Mouse (Mus musculus) MN1 (cell line): ENCODE results near the gene Klb.
A peak's percentile ranks its signal among the peaks of the same experiment; 100 is the strongest.
"Not testable (repeated sequence)": the region's sequence is repeated elsewhere in the genome, so short reads cannot be mapped to it uniquely, and the experiment has no call there.

Source experiments
- DNase-seq: peaks from one replicate; pipeline ENCODE4 v3.0.0-alpha.2; 2016; ENCODE audit warnings: low spot score

The Klb gene

DNA sequence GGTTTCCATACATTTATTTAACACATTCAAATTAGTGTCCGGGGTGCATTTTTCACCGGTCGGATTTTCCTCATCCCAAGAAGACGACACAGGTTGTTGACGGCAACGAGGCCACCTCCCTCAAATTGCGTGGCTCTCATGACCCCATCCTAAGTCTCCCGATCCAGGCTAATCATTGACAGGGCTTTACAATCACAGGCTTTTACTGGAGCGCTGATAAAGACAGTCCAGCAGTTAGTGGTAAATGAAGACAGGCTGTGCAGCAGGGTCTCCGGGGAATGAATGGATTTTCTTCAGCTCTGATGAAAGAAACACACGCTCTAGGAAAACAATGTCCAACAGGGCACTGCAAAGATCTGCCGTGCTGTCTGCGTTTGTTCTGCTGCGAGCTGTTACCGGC lies at the start of gene Klb:
Gene Klb, plus strand, starts transcription at position 147 of the 400 bp plus-strand sequence.
- no peak for DNase-seq

DNA sequence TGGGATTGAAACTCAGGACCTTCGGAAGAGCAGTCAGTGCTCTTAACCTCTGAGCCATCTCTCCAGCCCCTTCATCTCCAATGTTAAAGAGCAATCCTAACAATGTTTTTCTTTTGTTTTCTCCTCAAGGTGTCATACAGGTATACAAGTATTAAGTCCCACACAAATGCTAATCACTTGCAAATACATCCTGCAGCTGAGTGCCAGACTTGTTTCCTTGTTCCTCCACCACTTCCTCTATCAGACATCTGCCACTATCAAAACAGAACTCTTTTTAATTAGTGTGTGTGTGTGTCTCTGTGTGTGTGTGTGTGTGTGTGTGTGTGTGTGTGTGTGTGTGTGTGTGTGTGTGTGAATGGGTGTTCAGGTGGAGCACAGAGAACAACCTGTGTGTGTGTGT lies 48.5 kb upstream of the Klb start:
- DNase-seq = not testable (repeated sequence)

DNA sequence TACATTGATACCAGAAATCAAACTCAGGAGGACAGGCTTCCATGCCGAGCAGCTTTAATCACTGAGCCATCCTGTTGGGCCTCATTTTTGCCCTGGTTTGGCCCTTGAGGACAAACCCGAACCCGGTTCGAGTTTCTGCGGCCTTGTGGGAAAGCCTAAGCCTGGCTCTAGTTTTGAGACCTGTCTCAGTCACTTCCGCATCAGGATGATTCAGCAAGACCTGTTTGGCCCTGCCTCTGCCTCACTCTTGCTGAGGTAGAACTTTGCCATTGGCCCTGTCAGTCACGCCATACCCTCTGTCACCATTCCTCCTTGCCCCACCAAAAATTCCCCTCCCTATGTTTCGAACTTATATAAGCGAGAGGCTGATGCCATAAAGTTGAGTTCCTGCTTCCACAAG lies 48.0 kb upstream of the Klb start:
- DNase-seq = no peak

DNA sequence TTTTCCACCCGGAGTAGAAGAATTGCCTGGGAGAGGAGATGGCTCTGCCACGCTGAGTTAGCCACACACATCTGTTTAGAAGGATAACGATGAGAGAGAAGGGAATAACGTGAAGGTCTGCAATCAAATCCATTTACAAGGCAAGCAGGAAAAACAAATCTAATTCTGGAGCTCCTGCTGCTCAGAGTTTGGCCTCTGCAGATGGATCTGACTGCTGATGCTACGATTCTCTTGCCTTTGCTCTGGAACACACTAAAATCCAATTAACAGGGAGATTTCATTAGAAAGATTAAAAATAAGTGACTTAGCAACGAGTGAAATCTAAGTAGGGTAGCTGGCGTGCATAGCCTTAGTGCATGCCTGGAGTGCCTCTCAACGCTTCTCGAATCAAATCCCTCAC lies 42.6 kb upstream of the Klb start:
- peak; percentile 78 for DNase-seq

DNA sequence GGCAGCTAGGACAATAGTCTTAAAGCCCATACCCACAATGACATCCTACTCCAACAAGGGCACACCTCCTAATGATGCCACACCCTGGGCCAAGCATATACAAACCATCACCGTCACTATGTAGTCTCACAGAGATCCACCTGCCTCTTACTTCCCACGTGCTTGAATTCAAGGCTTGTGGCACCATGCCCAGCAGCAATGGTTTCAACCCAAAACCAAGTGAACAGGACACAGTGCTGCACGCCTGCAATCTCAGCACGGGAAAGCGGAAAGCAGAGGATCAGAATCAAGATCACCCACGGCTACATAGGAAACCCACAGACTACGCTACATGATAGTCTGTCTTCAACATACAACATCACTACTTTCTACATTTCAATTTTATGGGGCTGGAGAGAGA lies 39.9 kb upstream of the Klb start:
- no peak for DNase-seq

DNA sequence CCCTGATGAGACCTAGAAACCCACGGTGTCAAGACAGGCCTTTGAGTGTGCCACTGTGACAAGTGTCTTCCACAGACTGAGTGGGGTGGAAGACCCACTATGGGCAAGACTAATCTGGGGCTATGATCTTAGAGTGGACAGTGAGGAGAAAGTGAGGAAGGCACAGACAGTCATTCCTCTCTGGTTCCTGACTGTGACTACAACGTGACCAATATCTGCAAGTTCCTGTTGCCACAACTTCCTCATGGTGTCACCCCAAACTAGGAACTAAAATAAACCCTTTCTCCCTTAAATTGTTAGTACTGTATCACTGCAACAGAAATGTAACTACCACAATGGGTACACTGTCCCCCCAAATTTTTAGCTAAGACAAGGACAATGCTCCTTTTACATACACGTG lies 39.2 kb upstream of the Klb start:
- no peak for DNase-seq

DNA sequence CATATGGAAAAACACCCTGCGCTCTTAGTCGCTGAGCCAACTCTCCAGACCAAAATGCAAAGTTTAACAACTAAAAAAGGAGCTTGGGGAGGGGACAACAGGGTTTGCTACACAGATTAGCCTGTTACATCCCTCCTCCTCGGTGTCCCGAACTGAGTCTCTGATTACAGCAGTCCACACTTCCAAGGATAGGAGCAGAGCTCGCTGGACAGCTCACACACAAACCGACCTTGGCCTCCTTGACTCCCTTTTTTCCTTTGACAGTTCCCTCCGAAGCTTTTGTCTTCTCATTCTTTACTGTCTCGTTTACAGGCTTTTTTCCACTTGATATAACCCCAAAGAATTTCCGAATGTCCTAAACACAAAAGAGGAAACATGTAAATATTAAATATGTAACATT lies 28.9 kb upstream of the Klb start:
- DNase-seq = no peak

DNA sequence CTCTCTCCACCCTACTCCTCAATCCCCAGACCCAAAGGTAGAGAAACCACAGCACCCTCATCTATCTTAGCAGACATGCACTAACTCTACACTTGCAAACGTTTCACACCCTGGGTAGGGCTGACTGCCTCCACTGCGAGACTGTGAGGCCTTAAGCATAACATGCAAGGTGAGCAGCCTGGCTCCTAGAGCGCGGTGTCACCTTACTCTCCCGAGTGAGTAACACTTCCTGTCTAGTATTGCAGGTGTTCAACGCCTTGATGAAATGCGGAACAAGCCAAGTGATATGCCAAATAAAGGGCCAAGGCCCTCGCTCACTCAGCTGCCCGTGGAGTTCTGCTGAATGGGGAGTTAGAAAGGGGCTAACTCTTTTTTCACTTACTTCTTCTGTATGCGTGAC lies 25.9 kb upstream of the Klb start:
- no peak for DNase-seq

DNA sequence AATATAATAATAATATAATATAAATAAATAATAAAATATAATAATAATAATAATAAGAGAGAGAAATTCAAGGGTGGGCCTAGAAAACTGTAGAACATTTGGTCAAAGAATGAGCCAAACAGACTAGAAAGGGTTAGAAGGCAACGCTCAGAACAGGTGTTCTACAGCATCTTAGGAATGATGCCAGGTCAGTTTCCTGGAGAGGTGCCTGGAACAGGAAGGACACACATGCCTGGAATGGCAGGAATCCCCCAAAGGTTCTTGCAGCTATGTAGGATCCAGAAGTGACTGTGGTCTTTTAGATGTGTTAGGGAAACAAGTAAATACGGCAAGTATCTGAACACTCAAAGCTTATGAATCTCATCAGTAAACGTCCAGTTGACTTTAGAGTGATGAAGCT lies 23.8 kb upstream of the Klb start:
- no peak for DNase-seq

DNA sequence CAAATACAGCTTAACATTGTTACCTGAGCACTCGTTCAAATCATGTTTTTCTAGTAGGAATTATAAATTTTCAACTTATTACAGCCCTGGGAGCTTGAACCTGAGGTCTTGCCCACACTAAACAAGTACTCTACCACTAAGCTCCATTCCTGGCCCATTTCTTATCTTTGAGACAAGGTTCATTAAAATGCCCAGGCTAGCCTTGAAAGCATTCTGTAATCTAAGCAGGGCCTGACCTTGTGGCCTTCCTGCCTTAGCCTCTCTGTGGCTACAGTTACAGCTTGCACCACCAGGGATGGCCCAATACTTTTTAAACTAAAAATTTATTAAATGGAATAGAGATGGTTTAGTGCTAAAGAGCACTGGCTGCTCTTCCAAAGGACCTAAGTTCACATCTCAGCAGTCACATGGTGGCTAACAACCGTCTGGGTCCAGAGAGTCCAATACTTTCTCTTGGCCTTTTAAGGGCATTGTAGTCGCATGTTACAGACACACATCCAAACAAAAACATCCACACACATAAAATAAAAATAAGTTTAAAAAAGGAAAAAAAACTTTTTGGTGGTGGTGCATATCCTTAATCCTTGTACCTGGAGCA lies 23.3 kb upstream of the Klb start:
- no peak for DNase-seq

DNA sequence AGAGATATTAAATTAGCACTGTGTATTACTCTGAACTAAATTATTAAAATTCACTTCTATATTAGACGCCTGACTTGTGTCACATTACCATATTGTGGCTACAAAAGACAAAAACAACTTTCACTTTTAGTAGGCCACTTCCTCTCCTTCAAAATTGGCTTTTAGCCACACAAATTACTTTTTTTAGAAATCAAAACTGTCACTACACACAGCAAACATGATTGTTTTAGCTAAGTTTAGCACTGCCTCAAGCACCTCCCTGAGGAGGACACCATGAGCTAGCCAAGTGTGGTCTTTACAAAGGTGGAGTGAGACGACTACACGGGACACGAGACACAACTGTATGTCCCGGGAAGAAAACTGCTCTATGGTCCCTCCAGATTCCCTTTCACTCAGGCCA lies 21.9 kb upstream of the Klb start:
- DNase-seq = no peak

DNA sequence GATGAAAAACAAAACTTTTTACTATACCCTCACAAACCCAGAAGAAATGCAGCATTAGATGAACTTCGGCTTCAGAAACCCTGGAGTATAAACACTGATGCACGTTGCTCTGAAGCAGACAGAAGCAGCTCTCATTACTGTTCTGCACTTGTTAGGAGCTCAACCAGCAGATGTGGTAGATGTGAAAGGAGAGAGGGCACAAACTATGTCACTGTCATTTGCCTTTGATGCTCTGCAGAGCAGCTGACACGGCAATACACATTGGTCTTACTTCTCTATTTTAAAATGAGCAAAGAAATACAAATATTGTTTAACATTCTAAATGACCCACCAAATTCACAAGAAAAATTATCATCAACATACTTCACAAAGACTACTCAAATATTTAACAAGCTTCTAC lies 18.1 kb upstream of the Klb start:
- no peak for DNase-seq

DNA sequence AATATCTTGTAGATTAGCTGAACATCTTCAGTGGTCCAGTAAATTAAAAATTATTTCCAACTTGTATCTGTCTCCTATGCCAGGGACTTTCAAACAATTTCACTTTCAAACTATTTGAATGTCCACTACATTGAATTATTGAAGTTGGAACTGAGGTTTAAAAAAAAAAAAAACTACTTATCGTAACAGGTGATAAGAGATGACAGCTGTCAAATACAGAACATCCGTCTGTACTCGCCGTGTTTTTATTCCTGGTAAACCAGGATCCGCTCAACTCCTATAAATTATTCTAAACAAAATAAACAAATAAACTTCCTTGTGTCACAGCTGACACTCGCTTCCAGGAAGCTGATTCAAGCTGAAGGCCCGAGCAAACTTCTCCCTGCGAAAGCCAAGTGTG lies 13.3 kb upstream of the Klb start:
- no peak for DNase-seq

DNA sequence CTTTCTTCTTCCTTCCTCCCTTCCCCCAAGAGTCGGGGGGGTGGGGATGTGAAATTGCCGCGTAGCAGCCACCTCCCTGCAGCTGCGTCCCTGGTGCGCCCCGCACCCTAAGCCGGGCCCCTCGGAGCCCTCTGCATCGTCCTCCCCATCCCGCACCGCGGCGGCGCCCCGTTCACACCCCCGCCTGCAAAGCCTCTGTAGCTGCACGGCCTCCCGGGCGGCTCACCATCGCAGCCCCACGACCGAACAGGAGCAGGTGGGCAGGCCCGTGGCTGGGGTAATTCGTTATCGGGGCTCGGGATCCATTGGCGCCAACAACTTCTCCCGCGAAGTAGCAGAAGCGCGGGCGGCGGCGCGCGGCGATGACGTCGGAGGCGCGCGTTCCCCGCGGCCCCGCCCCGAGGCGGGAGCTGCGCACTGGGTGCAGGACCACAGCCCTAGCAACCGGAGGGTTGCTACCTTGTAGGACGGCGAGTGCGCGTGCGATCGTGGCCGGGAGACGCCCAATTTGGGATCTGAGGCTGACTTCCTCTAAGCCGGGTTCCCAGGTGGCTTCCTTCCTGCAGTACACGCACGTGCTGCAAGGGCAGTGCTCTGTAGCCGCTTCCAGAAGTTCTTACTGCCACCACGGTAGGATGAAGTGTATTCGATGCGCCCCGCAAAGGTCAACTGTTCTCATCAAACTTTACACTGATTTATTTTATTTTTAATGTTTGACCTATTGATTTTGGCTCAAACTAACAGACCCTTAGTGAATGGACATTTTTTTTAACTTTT lies 12.6 kb upstream of the Klb start, which contains the start of gene Rfc1:
Gene Rfc1, minus strand, starts transcription at position 373 of the 777 bp plus-strand sequence.
- DNase-seq = peak; percentile 91

DNA sequence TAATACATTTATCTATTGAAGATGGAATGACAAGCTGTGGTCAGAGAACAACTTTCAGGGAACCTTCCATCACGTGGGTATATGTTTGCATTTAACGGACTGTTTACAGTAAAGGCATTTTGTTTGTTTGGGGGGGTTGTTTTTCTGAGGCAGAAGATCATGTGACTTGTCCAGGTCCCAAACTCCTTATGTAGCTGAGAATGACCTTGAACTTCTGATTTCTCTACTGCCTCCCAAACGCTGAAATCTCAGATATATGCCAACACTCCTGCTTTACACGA lies 12.1 kb upstream of the Klb start:
- no peak for DNase-seq

DNA sequence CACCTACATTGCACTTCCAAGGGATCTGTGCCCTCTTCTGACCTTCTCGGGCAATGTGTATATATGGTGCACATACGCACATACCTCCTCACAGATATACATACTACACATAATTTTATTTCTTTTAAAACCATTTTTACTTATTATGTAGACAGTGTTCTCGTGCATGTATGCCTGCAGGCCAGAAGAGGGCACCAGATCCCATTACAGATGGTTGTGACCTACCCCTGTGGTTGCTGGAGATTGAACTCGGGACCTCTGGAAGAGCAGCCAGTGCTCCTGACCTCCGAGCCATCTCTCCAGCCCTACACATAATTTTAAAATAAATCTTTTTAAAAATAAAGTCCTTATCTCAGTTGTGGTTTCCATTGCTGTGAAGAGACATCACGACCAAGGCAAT lies 9.7 kb upstream of the Klb start:
- DNase-seq = no peak

DNA sequence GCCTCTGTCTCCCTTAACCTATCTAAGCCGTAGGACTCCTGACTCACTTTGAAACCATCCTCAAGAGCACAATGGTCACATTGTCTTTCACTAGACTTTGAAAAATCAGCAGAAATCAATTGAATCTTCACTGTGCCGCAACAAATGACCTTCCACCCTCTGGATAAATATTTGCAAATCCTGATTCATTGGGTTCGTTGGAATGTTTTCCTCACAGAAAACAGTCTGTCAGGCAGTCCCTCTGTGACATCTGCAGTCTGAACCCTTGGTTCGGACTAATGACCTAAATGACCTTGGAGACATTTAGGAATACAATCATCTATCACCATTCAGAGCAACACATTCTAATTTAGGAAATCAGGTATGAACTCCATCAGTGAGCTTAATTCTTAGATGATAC lies 7.9 kb upstream of the Klb start:
- DNase-seq = no peak

DNA sequence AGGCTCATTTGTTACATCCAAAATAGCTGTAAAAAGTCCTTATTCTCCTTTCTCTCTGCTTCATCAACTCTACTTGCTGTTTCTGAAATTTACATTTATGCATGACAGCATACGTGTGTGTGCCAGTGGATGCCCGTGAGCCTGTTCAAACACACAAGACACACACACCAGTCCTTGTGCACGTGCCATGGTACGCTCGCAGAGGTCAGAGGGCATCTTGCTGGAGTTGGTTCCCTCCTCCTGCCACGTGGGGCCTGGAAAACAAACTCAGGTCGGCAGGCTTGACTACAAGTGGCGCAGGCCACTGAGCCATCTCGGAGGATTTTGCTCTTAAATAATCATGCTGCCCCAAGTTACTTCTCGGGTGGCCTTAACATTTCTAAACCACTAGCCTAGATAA lies 2.4 kb downstream of the Klb start:
- no peak for DNase-seq

DNA sequence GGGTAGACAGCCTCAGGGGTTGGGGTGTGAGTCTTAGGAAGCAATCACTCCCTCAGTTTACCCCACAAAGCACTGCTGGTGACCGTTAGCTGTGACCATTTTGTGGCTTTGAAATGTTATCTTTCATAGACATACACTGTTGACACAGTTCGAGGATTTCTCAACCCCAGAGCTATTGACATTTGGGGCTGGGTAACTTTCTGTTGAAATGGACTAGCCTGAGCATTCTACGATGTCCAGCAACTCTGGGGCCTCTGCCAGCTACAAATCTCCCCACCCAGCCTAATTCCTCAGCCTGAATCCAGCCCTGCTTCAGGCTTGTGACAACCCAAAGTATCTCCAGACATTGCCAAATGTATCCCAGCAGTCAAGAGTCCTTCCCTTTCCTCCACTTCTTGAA lies 6.0 kb downstream of the Klb start:
- no peak for DNase-seq

DNA sequence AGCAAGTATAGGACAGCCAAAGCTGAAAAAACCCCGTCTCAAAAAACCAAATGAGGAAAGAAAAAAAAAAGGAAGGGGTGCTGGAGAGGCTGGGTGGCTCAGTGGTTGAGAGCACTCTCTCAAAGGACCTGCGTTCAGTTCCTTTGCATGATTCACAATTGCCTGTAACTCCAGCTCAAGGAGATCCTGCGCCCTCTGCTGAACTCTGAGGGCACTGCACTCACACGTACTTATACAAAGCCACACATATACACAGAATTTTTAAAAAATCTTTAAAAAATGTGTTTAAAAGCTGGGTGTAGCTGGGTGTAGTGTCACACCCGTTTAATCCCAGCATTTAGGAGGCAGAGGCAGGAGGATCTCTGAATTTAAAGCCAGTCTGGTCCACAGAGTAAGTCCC lies 6.9 kb downstream of the Klb start:
- DNase-seq = no peak

DNA sequence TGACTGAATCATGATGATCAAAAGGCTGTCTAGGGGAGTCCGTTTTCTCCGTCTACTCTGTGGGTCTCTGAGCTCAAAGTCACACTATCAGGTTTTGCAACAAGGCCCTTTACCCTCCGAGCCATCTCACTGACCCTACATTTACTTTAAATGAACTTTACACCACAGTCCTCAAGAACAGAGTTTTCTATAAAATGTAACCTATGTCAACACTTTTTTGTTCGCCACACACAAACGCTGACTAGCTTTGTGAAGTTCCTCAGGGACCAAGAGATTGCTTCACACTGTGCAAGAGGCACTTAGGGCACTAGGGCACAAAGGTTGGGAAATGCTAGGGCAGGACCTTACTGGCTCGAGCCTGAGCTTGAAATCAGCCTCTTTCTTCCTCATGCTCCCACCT lies 8.7 kb downstream of the Klb start:
- no peak for DNase-seq

DNA sequence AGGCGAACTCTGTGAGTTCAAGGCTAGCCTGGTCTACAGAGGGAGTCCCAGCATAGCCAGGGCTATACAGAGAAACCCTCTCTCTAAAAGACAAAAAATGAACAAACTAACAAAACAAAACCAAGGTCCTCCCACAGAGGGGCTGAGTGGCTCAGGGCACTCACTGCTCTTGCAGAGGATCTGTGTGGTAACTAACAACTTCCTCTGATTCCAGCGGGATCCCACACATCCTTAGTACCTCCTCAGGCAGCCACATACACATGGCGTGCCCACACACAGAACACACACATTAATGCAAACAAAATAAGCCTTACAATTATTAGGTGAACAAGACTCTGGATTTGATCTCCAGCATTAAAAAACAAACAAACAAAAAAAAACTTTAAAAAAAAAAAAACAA lies 9.7 kb downstream of the Klb start:
- no peak for DNase-seq

DNA sequence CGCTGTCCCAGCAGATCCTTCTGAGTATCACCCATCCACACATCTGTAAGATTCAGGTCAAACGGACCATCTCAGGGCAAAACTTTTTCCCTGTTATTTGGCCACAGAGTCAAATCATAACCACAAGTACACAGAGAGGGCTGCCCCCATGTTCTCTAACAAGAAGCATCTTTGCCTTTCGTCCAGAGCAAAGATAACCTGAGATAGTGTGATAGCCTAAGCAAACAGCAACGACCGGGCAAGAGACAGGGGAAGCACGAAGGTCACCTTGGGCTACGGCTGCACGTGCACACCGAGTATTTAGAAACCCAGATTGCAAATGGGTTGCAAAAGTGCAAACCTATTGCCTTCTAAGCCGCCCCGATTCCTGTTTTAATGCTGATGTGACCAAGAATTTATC lies 19.7 kb downstream of the Klb start:
- no peak for DNase-seq

DNA sequence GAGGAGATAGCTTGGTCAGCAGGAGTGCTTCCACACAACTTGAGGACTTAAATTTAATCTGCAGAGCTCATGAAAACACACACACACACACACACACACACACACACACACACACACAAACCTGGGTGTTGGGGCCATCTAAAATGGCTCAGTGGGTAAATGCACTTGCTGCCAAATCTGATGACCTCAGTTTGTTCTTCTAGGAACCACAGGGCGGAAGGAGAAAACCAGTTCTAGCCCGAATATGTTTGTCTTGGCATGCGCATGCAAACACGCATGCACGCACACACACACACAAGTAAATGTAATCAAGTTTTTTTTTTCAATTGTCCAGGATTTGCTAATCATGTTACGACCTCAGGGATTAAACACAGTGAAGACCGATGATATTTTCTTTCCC lies 23.4 kb downstream of the Klb start:
- no peak for DNase-seq
